Mouse (Mus musculus): ENCODE data around the gene Ten1. TPM values are rescaled to one million over a fixed set of nuclear protein-coding genes. Genes with fewer than 3 reads are reported as not detected.

Gene Ten1
- total and polyA plus RNA-seq, 3 experiments = 70.4 to 76.5 (median 74.4) TPM

- no peak overlapping the region for H3K9ac ChIP-seq (ENCODE audit: insufficient read depth, low read depth)
- H3K4me2 ChIP-seq (ENCODE audit: insufficient read depth, low read depth, poor library complexity, severe bottlenecking) = no peak overlapping the region
- H3K9me3 ChIP-seq (replicated peaks; ENCODE audit: low read length) = no peaks in the 10 kb centered on the region
- no peak for DNase-seq (ENCODE audit: extremely low read depth)
- TF ChIP-seq RAD21 (IDR thresholded peaks at IDR 0.05; ENCODE audit: low read depth, low read length) (no peak), SMC3 (IDR thresholded peaks at IDR 0.05; ENCODE audit: low read depth, low read length) (no peak), MAFK (IDR thresholded peaks at IDR 0.05; ENCODE audit: insufficient replicate concordance, low read length) (no peak), MEF2A (IDR thresholded peaks at IDR 0.05; ENCODE audit: borderline replicate concordance, low read depth, low read length) (no peak), MXI1 (IDR thresholded peaks at IDR 0.05; ENCODE audit: low read depth, low read length) (no peak), NRF1 (IDR thresholded peaks at IDR 0.05; ENCODE audit: low read depth, low read length) (no peak), CHD2 (IDR thresholded peaks at IDR 0.05; ENCODE audit: low read length) (no peak), ZC3H11A (IDR thresholded peaks at IDR 0.05; ENCODE audit: low read depth, low read length) (no peak), ZNF384 (IDR thresholded peaks at IDR 0.05; ENCODE audit: low read depth, low read length) (no peak), UBTF (IDR thresholded peaks at IDR 0.05; ENCODE audit: low read depth, low read length) (no peak), USF2 (conservative IDR thresholded peaks at IDR 0.05; ENCODE audit: low read depth, low read length) (no peak), CHD1 (IDR thresholded peaks at IDR 0.05; ENCODE audit: low read depth, low read length) (no peak), ZKSCAN1 (IDR thresholded peaks at IDR 0.05; ENCODE audit: borderline replicate concordance, low read depth, low read length) (no peak), NELFE (IDR thresholded peaks at IDR 0.05; ENCODE audit: low read depth, low read length) (no peak), CTCF (conservative IDR thresholded peaks at IDR 0.05 in 1 of 2, IDR thresholded peaks at IDR 0.05 in 1 of 2; ENCODE audit: low read depth in 2 of 2, low read length in 2 of 2) (no peak), IRF4 (IDR thresholded peaks at IDR 0.05; ENCODE audit: low read depth, low read length) (no peak)
- no peaks in the 10 kb centered on the region for H3K79me2 ChIP-seq (replicated peaks; ENCODE audit: control insufficient read depth, extremely low read depth, insufficient read depth, poor library complexity, severe bottlenecking)
- no peak overlapping the region for H3K27ac ChIP-seq (ENCODE audit: insufficient read depth, low read depth)
- peaks cover 99 to 100% of the 10 kb centered on the region in 2 experiments for H3K36me3 ChIP-seq (replicated peaks in 1 of 2; ENCODE audit: control insufficient read depth in 1 of 2, insufficient read depth in 1 of 2, low read length in 1 of 2)
- dilution Hi-C loops (cut with MboI; ENCODE audit: extremely low pct_ligation_motif_present, extremely low pct_unique_long_range_greater_than_20kb, low sequenced_read_pairs) (no loop called here), in situ Hi-C loops (cut with MboI; ENCODE audit: low pct_ligation_motif_present, low pct_unique_long_range_greater_than_20kb, low sequenced_read_pairs) (no loop called here)
- H3K4me3 ChIP-seq (replicated peaks in 1 of 3; ENCODE audit: low read depth in 2 of 3, low read length in 2 of 3, poor library complexity in 1 of 3) = no peak overlapping the region
- H3K4me1 ChIP-seq (ENCODE audit: control insufficient read depth in 1 of 2, insufficient read depth in 2 of 2) = no peaks in the 10 kb centered on the region
- no peaks in the 10 kb centered on the region for H3K27me3 ChIP-seq (replicated peaks)
These were observed 49.3 kb upstream of the Ten1 start for GRCm38 (mm10) chr11:116149341-116149740.

GRCm38 (mm10) chr11:116150960-116151359 lies 47.7 kb upstream of the Ten1 start:
- TF ChIP-seq ELF1 (IDR thresholded peaks at IDR 0.05; ENCODE audit: low read depth, low read length) = no peak
- no peak for TF ChIP-seq MAZ (IDR thresholded peaks at IDR 0.05; ENCODE audit: low read depth, low read length)
- no peak for TF ChIP-seq CHD1 (IDR thresholded peaks at IDR 0.05; ENCODE audit: low read depth, low read length)
- TF ChIP-seq ZMIZ1 (IDR thresholded peaks at IDR 0.05; ENCODE audit: low read depth, low read length) = no peak
- TF ChIP-seq CTCF (conservative IDR thresholded peaks at IDR 0.05 in 1 of 2, IDR thresholded peaks at IDR 0.05 in 1 of 2; ENCODE audit: low read depth in 2 of 2, low read length in 2 of 2) = no peak
- TF ChIP-seq HCFC1 (IDR thresholded peaks at IDR 0.05; ENCODE audit: low read depth, low read length) = no peak
- TF ChIP-seq RCOR1 (conservative IDR thresholded peaks at IDR 0.05; ENCODE audit: low read depth, low read length) = no peak
- TF ChIP-seq RAD21 (IDR thresholded peaks at IDR 0.05; ENCODE audit: low read depth, low read length) = no peak
- no peak for TF ChIP-seq TCF12 (IDR thresholded peaks at IDR 0.05; ENCODE audit: low read depth, low read length)
- no peak for TF ChIP-seq MXI1 (IDR thresholded peaks at IDR 0.05; ENCODE audit: low read depth, low read length)
- no peak for TF ChIP-seq E2F4 (IDR thresholded peaks at IDR 0.05; ENCODE audit: insufficient replicate concordance, low read depth, low read length)
- no peak for TF ChIP-seq MEF2A (IDR thresholded peaks at IDR 0.05; ENCODE audit: borderline replicate concordance, low read depth, low read length)
- TF ChIP-seq POLR2AphosphoS2 (IDR thresholded peaks at IDR 0.05; ENCODE audit: low read depth, low read length) = no peak
- no peaks in the 10 kb centered on the region for H3K79me2 ChIP-seq (replicated peaks; ENCODE audit: control insufficient read depth, extremely low read depth, insufficient read depth, poor library complexity, severe bottlenecking)
- H3K27ac ChIP-seq (ENCODE audit: insufficient read depth, low read depth) = no peak overlapping the region
- in situ Hi-C loops (cut with MboI; ENCODE audit: low pct_ligation_motif_present, low pct_unique_long_range_greater_than_20kb, low sequenced_read_pairs) = no loop called here
- H3K27me3 ChIP-seq (replicated peaks) = no peaks in the 10 kb centered on the region
- peaks cover 97 to 100% of the 10 kb centered on the region in 2 experiments for H3K36me3 ChIP-seq (replicated peaks in 1 of 2; ENCODE audit: control insufficient read depth in 1 of 2, insufficient read depth in 1 of 2, low read length in 1 of 2)
- no peak overlapping the region for H3K9ac ChIP-seq (ENCODE audit: insufficient read depth, low read depth)
- dilution Hi-C loops (cut with MboI; ENCODE audit: extremely low pct_ligation_motif_present, extremely low pct_unique_long_range_greater_than_20kb, low sequenced_read_pairs) = no loop called here
- H3K9me3 ChIP-seq (replicated peaks; ENCODE audit: low read length) = no peaks in the 10 kb centered on the region
- no peaks in the 10 kb centered on the region for H3K4me1 ChIP-seq (ENCODE audit: control insufficient read depth in 1 of 2, insufficient read depth in 2 of 2)
- no peak overlapping the region for H3K4me3 ChIP-seq (replicated peaks in 1 of 3; ENCODE audit: low read depth in 2 of 3, low read length in 2 of 3, poor library complexity in 1 of 3)
- no peak for DNase-seq (ENCODE audit: extremely low read depth)
- H3K4me2 ChIP-seq (ENCODE audit: insufficient read depth, low read depth, poor library complexity, severe bottlenecking) = no peak overlapping the region
